Mouse (Mus musculus): ENCODE measurements around the gene Smim14.
A peak's percentile ranks its signal among the peaks of the same experiment; 100 is the strongest.
"Not testable (repeated sequence)": the region's sequence is repeated elsewhere in the genome, so short reads cannot be mapped to it uniquely, and the experiment has no call there.

Gene Smim14

DNA sequence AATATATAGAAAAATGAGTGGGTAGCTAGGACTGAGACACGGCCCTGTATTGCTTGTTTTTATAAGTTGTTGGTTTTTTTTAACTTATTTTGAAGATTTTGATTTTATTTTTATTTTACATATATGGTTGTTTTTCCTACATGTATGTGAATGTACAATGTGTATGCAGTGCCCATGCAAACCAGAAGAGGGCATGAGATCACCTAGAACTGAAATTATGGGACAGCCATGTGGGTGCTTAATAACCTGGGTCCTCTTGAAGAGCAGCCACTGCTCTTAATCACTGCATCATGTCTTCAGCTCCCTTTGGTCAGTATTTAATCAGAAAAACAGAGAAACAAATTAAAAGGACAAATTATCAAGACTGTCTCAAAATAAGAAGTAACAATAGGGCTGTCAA is 15.2 kb downstream of the Smim14 start:
- DNase-seq (ENCODE audit: low spot score in 2 of 2): no peak

DNA sequence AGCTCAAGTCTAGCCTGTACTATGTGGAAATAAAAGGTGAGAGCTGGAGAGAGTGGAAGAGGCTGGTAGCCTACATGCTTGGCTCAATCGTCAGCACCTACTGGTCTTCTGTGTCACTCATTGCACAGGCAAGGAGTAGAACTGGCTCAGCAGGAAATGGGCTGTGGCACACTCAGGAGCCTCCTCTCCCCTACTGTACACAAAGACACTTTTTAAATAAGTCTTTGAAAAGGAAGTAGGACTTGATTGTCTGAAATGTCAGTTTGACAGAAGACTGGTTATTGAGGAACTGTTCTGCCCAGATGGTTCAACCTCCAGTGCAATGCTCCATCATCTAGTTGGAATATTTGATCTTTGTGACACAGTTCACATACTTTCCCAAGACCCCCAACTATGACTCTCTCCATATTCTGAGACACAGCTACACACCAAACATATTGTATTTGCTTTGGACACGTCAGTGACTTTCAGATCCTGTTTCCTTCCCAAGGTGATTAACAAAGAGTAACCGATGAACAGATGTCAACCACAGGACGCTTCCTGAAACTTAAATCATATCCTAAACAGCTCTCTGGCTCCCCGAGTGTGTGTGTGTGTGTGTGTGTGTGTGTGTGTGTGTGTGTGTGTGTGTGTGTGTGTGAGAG is 22.2 kb downstream of the Smim14 start:
- peak in 1 of 2 experiments; percentile 25 for DNase-seq (ENCODE audit: low spot score in 2 of 2)

DNA sequence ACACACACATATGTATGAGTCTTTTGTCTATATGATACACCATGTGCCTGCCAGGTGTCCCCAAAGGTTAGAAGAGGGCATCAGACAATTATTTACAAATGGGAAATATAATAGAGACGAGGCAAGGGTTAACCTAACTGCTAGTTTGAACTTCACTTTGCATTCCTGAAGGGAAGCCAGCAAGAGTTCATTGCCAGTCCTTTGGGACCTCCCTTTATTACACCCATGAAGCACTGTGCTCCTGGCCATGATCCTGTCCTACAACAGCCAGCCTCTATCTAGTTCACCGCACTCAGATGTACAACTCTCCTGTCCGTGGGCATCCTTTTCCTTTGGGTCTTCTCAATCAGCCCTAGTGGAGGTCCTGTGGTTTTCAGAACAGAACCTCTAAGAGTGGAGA is 23.5 kb downstream of the Smim14 start:
- no peak for DNase-seq (ENCODE audit: low spot score in 2 of 2)

DNA sequence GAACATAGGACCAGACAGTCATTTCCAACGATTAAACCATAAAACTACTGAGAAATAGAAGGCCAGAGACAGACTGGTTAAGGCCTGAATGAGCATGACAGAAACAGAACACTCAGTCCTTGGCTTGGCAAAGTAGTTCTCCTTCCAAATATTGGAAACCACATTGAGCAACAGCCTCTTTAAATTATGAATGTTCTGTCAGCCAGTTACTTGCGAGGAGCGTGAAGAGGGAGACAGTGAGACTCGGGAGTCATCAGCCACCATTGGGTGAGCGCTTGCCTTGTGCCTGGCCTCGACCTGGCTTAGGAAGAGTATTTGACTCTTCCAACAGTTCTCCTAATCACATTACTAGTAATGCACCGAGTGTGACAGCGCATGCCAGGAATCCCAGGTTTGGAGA is 28.6 kb downstream of the Smim14 start:
- DNase-seq (ENCODE audit: low spot score in 2 of 2): no peak

DNA sequence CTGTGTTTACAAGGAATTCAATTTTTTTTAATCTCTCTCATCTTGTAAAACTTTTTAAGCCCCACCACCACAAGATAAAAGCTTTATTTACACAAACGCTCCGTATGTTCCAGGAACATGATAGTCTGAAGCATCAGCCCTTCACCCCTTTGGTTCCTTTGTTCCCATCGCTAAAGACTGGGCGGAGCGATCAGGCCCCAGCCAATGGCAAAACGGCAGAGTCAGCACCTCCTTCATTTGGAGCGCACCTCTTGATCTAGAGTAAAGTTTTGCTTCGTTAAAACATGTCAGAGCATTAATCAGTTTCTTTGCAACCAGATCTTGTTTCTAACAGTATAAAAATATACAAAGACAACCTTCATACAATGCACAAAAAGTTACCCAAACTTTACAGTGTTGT is 31.2 kb downstream of the Smim14 start:
- DNase-seq (ENCODE audit: low spot score in 2 of 2): peak; percentile 25 to 47

DNA sequence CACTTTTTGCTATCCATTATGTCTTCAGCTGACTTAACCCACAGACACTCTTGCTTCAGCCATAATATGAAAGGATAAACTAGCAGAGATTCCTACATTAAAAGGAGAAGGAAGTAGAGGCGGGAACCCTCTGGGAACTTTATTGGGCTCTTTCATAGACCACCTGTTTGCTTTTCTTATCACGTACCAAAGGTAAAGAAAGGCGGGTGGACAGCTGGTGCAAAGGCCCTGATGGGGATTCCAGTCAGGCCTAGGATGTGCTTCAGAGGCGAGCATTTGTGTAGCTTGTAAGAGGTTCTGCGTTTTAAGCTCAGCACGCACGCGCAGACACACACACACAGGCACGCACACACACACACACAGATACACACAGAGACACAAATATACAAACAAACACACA is 35.6 kb downstream of the Smim14 start:
- no peak for DNase-seq (ENCODE audit: low spot score in 2 of 2)

DNA sequence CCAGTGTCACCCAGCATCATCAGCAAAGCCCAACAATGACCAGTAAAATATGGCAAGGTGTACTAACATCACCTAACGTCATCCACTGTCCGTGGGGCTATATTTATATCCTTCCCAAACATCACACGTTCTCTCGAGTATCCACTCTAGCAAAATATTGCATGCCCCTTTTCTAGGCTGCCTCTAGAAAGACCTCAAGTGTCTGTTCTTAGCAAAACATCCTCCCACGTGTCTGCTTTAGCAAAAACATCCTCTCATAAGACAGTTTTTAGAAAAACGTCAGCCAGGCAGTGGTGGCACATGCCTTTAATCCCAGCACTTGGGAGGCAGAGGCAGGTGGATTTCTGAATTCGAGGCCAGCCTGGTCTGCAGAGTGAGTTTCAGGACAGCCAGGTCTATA is 36.8 kb downstream of the Smim14 start:
- DNase-seq (ENCODE audit: low spot score in 2 of 2): no peak

DNA sequence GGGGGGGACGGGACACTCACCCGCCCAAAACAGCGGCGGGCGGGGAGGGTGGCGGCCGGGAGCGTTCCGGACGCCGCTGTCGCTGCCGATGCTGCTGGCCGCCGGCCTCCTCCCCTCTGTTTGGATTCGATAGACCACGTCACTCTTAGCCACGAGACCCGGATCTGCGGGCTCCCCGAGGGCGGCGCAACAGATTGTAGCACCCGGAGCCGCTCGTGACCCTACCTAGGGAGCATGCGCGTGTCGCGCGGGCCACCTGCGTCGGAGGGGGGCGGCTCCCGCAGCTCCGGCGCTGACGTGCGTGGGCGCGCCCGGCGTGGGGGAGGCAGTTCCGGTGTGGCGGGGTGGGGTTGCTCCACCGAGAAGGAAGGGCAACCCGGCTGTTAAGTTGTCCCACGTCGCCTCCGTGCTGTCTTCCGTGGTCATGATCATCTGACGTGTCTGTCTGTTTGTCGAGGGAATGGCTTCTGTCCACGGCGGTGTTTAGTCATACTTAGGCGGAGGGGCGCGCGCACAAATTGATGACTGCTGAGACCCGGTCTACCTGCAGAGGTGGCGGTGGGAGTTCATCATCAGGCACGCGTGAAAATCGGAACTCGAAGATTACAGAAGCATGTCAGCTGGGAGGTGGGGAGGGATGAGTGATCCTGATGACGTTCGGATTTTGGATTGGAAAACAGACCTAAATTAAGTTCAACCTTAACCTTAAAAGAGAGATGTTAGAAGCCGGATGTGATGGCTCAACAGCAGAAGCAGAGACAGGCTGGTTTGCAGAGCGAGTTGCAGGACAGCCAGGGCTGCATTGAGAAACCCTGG is 44.1 kb downstream of the Smim14 start, which contains the start of gene Gm43552:
Gene Gm43552, minus strand, starts transcription at position 118 of the 816 bp plus-strand sequence.
- peak; percentile 94 to 95 for DNase-seq (ENCODE audit: low spot score in 2 of 2)

DNA sequence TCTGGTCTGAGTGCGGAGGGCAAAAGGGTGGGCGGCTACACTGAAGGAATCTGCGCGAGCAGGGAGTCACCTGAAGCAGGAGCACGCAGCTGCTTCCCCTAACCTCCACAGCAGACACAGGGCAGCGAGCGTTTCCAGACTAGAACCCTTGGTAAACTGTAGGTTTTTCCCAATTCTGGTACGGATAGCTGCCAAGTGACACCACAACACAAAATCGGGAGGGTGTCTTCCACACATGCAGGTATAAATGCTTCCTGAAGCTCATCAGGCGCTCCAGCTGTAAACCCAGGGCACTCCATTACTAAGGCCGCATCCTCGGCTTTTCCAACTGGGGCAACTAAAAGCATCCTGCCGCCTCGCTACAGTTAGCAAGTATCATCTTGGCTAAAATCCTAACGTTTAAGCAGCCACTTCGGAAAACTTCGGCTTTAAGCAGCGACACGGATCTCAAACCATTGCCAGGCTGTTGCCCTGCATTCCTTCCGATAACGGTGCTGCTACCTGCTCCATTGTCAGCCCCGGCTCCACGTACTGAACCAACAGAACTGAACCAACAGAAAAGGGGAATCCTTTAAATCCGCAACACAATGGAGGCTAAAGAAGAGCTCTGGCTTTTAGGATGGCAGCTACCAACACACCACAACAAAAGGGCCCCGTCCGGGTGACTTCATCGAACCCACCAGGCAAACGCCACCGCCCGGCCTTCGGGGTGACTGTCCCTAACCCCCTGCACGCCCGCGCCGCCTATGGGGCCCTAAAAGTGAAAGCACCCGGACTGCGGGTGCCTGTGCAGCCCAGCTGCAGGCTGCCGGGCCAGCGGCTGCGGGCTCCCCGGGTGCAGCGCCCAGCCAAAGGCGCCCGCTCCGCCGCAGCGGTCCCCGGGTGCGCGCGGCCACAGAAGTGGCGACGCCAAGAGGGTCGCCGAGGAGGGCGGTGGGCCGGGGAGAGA is 44.9 kb downstream of the Smim14 start:
- peak; percentile 66 to 70 for DNase-seq (ENCODE audit: low spot score in 2 of 2)

DNA sequence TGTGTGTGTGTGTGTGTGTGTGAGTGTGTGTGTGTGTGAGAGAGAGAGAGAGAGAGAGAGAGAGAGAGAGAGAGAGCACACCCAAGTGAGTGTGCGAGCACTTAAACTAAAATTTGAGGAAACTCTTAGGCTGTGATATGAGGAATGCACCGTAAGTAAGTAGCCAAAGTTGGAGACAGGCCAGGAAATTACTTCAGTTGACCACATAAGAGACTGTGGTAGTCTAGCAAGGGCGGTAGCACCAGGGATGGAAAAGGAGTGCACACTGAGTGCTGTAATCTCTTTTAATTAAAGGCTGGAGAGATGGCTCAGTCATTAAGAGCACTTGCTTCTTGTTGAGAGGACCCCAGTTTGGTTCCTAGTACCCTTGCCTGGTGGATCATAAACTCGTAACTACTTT is 47.2 kb downstream of the Smim14 start:
- no peak for DNase-seq (ENCODE audit: low spot score in 2 of 2)

DNA sequence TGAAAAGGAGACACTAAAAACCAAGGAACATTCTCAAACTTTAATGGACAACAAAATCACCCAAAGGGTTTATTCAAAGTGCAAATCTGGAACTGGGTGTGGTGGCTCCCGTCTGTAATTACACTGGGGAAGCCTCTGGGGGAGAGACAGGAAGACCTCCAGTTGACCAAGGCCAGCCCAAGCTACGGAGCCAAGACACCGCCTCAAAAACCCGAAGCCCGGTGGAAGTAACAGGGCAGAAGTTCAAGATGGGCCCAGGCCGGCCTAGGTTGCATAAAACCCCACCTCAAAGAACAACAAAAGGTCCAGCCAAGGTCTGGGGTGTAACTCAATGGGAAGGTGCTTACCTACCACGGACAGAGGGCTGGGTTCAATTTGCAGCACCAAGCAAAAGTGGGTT is 48.3 kb downstream of the Smim14 start:
- no peak for DNase-seq (ENCODE audit: low spot score in 2 of 2)

DNA sequence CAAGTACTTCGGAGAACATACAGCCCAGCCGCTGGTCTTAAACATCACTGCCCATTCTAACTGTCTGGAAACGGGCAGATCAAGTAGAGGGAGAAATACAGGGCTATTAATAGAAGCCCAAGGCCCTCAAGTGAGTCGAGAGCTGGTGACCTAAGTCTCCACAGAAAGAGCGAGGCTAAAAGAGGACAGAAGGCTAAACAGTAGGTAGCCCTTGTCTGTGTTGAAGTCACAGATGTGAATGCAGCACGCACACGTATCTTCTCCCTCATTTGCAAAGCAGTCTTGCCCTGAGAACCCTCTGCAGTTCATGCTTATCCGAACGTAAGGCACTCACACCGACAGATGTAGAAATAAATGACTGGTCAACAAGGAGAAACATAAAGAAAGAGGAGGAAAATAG is 49.6 kb downstream of the Smim14 start:
- no peak for DNase-seq (ENCODE audit: low spot score in 2 of 2)

DNA sequence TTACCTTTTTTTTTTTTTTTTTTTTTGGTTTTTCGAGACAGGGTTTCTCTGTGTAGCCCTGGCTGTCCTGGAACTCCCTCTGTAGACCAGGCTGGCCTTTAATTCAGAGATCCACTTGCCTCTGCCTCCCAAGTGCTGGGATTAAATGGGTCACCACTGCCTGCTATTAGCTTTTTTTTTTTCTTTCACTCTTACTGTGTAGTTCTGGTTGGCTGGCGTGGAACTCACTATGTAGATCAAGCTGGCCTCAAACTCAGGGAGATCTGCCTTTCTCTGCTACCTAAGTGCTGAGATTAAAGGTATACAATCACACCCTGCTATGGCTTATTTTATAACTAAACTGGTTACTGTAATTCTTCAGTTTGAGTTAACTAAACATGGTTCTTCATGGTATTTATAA is 50.5 kb downstream of the Smim14 start:
- no peak for DNase-seq (ENCODE audit: low spot score in 2 of 2)

DNA sequence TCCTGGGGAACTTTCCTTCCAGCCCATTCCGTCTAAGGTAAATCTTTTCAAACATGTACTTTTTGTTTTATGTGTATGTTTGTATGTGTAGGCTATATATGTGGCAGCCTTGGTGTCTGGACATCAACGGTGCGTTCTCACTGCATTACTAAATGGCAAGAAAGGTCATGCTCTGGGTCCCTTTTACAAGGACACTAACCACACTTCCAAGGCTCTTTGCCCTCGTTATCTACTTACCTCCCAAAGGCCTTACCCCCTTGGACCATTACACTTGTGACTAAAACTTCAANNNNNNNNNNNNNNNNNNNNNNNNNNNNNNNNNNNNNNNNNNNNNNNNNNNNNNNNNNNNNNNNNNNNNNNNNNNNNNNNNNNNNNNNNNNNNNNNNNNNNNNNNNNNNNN is 54.0 kb downstream of the Smim14 start:
- no peak for DNase-seq (ENCODE audit: low spot score in 2 of 2)

DNA sequence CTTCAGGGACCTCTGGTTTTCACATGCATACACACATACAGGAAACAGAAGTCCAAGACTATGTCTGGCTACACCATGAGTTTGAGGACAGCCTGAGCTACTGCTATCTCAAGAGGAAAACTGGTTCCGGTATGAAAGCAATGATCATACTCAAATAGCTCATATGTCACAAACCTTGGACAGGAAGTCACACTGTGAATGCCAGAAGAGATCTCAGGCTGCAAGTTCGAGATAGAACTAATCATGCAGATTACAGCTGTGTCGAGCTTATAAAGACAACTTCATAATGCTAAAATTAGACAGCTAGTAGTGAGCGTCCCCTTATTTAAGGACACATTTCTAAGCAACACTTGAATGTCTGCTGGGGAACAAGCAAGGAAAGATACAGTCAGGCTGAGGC is 56.5 kb downstream of the Smim14 start:
- no peak for DNase-seq (ENCODE audit: low spot score in 2 of 2)

DNA sequence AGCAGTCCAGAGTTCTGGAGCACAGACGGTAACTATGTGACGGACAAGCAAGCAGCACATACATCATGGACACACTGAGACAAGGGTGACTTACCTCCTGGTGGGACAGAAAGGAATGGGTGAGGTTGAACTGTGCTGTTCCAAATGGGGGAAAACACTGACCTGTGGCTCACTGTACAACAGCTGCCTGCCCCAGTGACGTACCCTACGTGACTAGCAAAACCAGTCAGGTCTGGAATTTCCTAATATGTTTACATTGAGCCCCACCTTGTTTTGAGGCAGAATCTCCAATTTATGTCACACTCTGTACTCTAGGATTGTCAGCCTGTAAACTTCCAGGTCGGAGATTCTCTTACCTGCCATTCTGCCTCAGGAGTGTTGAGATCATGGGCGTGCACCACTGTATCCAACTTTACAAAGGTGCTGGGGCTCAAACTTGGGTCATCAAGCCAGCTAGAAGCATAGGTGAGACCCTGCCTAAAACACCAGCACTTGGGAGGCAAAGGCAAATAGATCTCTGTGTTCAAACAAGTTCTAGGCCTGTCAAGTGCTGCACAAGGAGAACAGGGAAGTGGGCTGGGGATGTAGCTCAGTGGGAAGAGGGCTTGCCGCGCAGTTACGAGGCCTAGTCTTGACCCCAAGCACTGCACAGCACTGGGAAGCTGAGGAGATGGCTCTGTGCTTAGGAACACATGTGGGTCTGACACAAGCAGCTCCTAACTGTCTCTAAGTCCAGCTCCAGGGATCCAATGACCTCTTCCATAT is 57.1 kb downstream of the Smim14 start:
- DNase-seq (ENCODE audit: low spot score in 2 of 2): no peak

DNA sequence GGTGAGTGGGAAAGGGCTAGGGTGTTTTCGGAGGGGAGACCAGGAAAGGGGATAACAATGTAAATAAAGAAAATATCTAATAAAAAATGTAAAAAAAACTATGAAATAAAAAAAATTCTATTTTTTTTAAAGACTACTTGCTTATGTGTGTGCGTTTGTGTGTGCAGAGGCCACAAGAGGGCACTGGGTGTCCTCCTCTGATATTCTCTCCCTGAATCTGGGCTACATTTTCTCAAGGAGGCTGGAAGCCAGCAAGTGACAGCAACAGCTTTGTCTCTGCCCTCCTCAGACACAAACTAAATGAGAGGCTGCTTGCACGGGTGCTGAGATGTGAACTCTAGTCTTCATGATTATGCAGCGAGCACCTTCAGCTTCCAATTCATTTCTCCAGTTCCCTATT is 58.8 kb downstream of the Smim14 start:
- peak in 1 of 2 experiments; percentile 9 for DNase-seq (ENCODE audit: low spot score in 2 of 2)

DNA sequence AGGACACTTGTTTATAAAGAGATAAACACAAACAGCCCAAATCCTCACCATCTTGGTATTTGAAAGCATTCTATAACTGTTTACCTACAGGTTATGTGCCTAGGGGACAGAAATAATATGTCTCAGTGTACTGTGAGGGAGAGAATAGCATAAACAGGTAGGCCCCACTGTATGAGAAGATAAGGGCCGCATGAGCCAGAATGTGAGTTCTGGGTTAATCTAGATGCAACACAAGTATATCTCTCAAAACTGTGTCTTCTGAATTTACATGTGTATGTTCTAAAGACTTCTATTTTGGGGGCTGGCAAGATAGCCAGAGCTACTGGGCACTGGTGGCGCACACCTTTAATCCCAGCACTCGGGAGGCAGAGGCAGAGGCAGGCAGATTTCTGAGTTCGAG is 60.2 kb downstream of the Smim14 start:
- DNase-seq (ENCODE audit: low spot score in 2 of 2): not testable (repeated sequence)

DNA sequence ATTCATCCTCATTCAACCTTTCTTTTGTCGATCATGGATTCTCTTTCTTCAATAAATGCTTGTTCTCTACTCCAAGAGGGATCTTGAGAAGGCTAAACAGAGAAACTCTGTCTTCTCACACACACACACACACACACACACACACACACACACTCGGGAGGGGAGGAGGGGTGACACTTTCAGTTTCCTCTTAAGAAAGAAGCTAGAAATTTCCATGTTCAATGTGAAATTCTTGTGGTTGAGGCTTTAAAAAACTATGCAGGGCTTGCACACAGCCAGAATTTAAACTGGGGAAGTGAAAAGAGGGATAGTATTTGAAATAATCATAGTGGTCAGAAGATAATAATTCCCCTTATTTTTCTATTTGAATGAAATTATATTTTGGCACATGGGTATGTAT is 61.2 kb downstream of the Smim14 start:
- no peak for DNase-seq (ENCODE audit: low spot score in 2 of 2)

DNA sequence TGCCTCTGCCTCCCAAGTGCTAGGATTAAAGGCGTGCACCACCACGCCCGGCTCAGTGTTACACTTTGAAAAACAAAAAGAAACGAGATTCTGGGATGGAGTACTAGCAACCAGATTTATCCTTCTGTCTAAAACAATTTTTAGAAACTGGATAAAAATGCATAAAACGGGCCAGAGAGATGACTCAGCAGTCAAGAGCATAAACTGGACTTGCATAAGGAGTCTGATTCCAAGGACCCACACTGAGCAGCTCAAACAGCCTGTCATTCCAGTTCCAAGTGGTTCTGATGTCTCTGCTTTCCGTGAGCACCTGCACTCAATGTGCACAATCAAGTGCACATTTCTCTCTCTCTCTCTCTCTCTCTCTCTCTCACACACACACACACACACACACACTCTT is 67.2 kb downstream of the Smim14 start:
- no peak for DNase-seq (ENCODE audit: low spot score in 2 of 2)

DNA sequence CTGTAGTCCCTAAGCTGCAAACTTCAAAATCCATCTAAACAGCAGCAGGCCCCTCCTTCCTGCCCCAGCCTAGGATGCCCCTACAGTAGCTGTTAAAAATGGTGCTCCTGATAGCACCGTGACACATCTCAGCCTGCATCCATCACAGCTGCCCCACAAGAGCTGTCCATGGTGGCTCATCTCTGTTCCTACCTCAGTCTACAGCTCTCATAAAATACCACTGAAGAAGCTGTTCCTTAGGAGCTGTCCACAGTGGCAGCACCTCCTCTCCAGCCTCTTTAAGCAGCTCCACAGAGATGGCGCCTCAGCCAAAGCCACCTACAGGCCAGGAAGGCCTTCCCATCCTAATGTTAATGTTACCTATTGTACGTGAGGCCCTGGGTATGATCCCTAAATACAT is 70.1 kb downstream of the Smim14 start:
- no peak for DNase-seq (ENCODE audit: low spot score in 2 of 2)

DNA sequence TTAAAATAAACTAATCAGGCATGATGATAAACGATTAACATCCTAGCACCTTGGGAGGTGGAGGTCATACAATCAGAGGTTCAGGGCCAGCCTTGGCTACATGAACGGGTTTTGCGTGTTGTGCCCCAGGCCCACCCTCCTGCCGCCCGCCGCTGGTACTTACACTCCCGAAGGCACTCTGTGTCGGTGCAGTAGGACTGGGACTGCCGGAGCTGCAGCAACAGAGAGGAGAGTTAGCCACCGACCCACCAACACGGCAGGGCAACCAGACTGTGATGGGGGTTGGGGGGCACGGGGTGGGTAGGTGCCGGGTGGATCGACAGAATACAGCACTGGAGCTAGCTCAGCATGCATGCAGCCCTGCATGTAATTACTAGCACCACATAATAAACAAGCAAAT is 76.6 kb downstream of the Smim14 start:
- DNase-seq (ENCODE audit: low spot score in 2 of 2): no peak
